Comparison of ENCODE assay signal across 8 mouse cellular contexts in genomic region chr19:57104171-57104748, GRCm38 (mm10).
DNase-seq lines count a peak whose midpoint lies in the region; ATAC-seq lines count a peak whose summit lies in the region.
"Had no signal": no experiment of that assay in that cellular context is flagged by ENCODE, and none has a peak within 500 bp of the region (broad histone marks: within the 10 kb centered on the region; RNA-seq: fewer than 3 reads in every experiment).

No protein-coding gene starts in this region.

- H3K4me3 ChIP-seq in kidney, embryonic 14.5 days (ENCODE audit: low read length): no peak overlapping the region

- H3K9ac ChIP-seq in kidney, embryonic 14.5 days (ENCODE audit: low read depth, low read length): no peak overlapping the region

- DNase-seq in kidney, adult 18-20 months: no peak
- DNase-seq in 416B (ENCODE audit: low read depth): peak; percentile 96
- DNase-seq in kidney, postnatal 14 days: peak; percentile 47
- DNase-seq in frontal cortex, postnatal 36 days (ENCODE audit: low spot score in 2 of 2): no peak
- no peak for DNase-seq in spleen, postnatal 14 days (ENCODE audit: low spot score in 2 of 2)
- DNase-seq: cerebellum, adult 11 months had no signal

- no peaks in the 10 kb centered on the region for H3K9me3 ChIP-seq in kidney, embryonic 14.5 days (ENCODE audit: control insufficient read depth, low read length)

- no peak overlapping the region for H3K4me2 ChIP-seq in kidney, embryonic 14.5 days (replicated peaks; ENCODE audit: low read depth, low read length)

- H3K27ac ChIP-seq in kidney, embryonic 14.5 days (ENCODE audit: low read depth, low read length): peak overlapping the region; percentile 76

- no peaks in the 10 kb centered on the region for H3K36me3 ChIP-seq in kidney, embryonic 14.5 days (ENCODE audit: control insufficient read depth, insufficient read depth, low read length)

- no peaks in the 10 kb centered on the region for H3K27me3 ChIP-seq in kidney, embryonic 14.5 days (ENCODE audit: control insufficient read depth, insufficient read depth, low read length)

- no peak for ATAC-seq in kidney, embryonic 14.5 days (ENCODE audit: low FRiP score, low TSS enrichment)
- peak; percentile 62 for ATAC-seq in common myeloid progenitor, adult 5-6 weeks (replicated peaks; ENCODE audit: low read depth, poor library complexity, severe bottlenecking)

- peaks cover 24% of the 10 kb centered on the region for H3K4me1 ChIP-seq in kidney, embryonic 14.5 days (ENCODE audit: control insufficient read depth, insufficient read depth, low read length)

- WGBS in kidney, embryonic 14.5 days: 38% methylated on average over 5 of the region's 5 CpGs

Comparison
In these comparisons a context has a peak if more than half of its experiments do, and no peak if none do; other contexts are left out.
1. DNase-seq: peak in 416B (single experiment) and kidney, postnatal 14 days (single experiment); none in kidney, adult 18-20 months (single experiment), frontal cortex, postnatal 36 days (0 of 2) and spleen, postnatal 14 days (0 of 2).